Mouse (Mus musculus) heart, postnatal 0 days (tissue): ENCODE measurements around the gene Usp45.

Experiments
- CTCF ChIP-seq: IDR thresholded peaks from 2 replicates; pipeline ENCODE4 v1.5.1; 2016; ENCODE audit warnings: antibody characterized with exemption, control low read depth, low read depth
- EP300 ChIP-seq: IDR thresholded peaks from 2 replicates; pipeline ENCODE4 v1.6.1; 2016; ENCODE audit warnings: antibody characterized with exemption, low read depth

- TF ChIP-seq CTCF (no peak), EP300 (no peak)
Measured at GRCm38 (mm10) chr4:21755123-21755789, 11.7 kb upstream of the Usp45 start.
